Mouse (Mus musculus): ENCODE measurements around the gene Tpcn2.

- TF ChIP-seq CTCF (IDR thresholded peaks at IDR 0.05; ENCODE audit: low read depth) = no peak
- no peak for TF ChIP-seq EP300 (IDR thresholded peaks at IDR 0.05; ENCODE audit: low read depth)
These were observed 85.5 kb downstream of the Tpcn2 start for GRCm38 (mm10) chr7:145198223-145198714.

Measured in liver, postnatal 0 days (tissue).